Mouse (Mus musculus) kidney, postnatal 0 days (tissue): ENCODE data around the gene Mpig6b. TPM values are rescaled to one million over a fixed set of nuclear protein-coding genes. Genes with fewer than 3 reads are reported as not detected.
A peak's percentile ranks its signal among the peaks of the same experiment; 100 is the strongest.

ENCODE experiments used
- ATAC-seq: fragments of 200-750 bp; cut with Nextera tagmentation; replicated peaks from 2 replicates; pipeline ENCODE4 v1.8.0; 2017; ENCODE audit warnings: low read depth, moderate number of reproducible peaks, moderate TSS enrichment, moderate library complexity; ENCODE audit not compliant: low FRiP score
- DNase-seq: peaks from one replicate; pipeline ENCODE4 v3.0.0-alpha.2; 2016; ENCODE audit warnings: low spot score
- H3K27ac ChIP-seq: fragments of 300-500 bp; sonication (generic); 2 replicates; pipeline ENCODE4 v1.5.1; 2014; ENCODE audit warnings: mild to moderate bottlenecking
- H3K27me3 ChIP-seq: fragments of 300-500 bp; sonication (generic); 2 replicates; pipeline ENCODE4 v1.6.1; 2014; ENCODE audit warnings: low read length, mixed read lengths; ENCODE audit not compliant: insufficient read depth
- H3K36me3 ChIP-seq: fragments of 300-500 bp; sonication (generic); 2 replicates; pipeline ENCODE4 v1.6.1; 2014; ENCODE audit warnings: low read length, mixed read lengths; ENCODE audit not compliant: insufficient read depth
- H3K4me1 ChIP-seq: fragments of 300-500 bp; sonication (generic); replicated peaks from 2 replicates; pipeline ENCODE4 v1.6.1; 2014; ENCODE audit warnings: antibody characterized with exemption, low read length, mixed read lengths; ENCODE audit not compliant: insufficient read depth
- H3K4me2 ChIP-seq: fragments of 300-500 bp; sonication (generic); 2 replicates; pipeline ENCODE4 v1.6.1; 2014; ENCODE audit warnings: mild to moderate bottlenecking, low read length, moderate library complexity, mixed read lengths
- H3K4me3 ChIP-seq: fragments of 300-500 bp; sonication (generic); replicated peaks from 2 replicates; pipeline ENCODE4 v1.5.1; 2014; ENCODE audit warnings: low read depth, low read length
- H3K9ac ChIP-seq: fragments of 300-500 bp; sonication (generic); 2 replicates; pipeline ENCODE4 v1.6.1; 2014; ENCODE audit warnings: low read depth, low read length
- H3K9me3 ChIP-seq: fragments of 300-500 bp; sonication (generic); replicated peaks from 2 replicates; pipeline ENCODE4 v1.6.1; 2016; ENCODE audit warnings: low read length, inconsistent platforms, mixed read lengths
- CTCF ChIP-seq: IDR thresholded peaks from 2 replicates; pipeline ENCODE4 v1.5.1; 2016; ENCODE audit warnings: antibody characterized with exemption, low read depth, mild to moderate bottlenecking, moderate library complexity
- WGBS: fragments of 180-500 bp; shearing (Covaris S2); extraction: QIAGEN DNeasy Blood & Tissue Kit; methylation state at CpG from one replicate; pipeline ENCODE4 v1.1.7; 2014; 5-methylcytosine and 5-hydroxymethylcytosine counted together
- polyA plus RNA-seq: library from polyadenylated mRNA; unstranded; fragments of >200 nt; fragmentation: Nextera tagmentation; extraction: Ambion mirVana; gene quantifications from 2 replicates; pipeline ENCODE4 v1.2.1, GENCODE M21; 2015

Mpig6b gene
- polyA plus RNA-seq, 1 experiment from 2014 or later: 0.36 TPM

DNA sequence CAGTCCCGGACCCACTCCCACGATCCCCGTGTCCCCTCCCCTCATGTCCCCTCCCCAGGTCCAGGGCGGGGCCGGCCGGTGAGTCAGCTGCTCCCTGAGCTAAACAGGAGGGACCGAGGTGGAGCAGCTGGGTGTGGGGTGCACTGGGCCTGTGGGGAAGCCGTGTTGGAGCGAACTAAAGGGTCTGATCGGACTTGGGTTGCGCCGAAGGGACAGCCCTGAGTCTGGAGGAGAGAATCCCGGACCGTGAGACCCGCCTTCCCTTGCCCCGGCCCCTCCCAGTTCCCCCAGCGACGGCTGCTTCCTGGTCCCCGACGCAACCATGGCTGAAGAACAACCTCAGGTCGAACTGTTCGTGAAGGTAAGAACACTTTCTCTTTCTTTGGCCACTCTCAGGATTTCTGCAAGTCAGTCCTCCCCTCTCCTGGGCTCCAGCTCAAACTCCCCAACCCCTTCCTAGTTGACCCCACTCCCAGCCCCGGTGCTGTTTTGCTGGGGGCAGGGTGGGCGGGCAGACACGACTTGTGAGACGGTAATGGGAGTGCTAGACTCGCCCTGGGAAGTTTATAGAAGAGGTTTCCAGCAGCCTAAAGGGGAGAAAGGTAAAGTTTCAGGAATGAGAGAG, 15.7 kb downstream of the Mpig6b start:
- TF ChIP-seq CTCF: no peak
- H3K27me3 ChIP-seq: no peaks in the 10 kb centered on the region
- H3K4me3 ChIP-seq: peak overlapping the region; percentile 50
- H3K36me3 ChIP-seq: peaks cover 25% of the 10 kb centered on the region
- no peak; the same call in 1 of the 2 replicates for ATAC-seq
- H3K9me3 ChIP-seq: no peaks in the 10 kb centered on the region
- peak; percentile 92 for DNase-seq
- H3K4me2 ChIP-seq: peak overlapping the region; percentile 81
- WGBS: under 1% methylated on average over 27 of the region's 27 CpGs
- H3K9ac ChIP-seq: peak overlapping the region; percentile 77
- H3K27ac ChIP-seq: peak overlapping the region; percentile 98
- peaks cover 29% of the 10 kb centered on the region for H3K4me1 ChIP-seq

- under 1% methylated on average over 11 of the region's 11 CpGs for WGBS
- H3K9me3 ChIP-seq: no peaks in the 10 kb centered on the region
- peaks cover 20% of the 10 kb centered on the region for H3K36me3 ChIP-seq
- H3K27me3 ChIP-seq: no peaks in the 10 kb centered on the region
- ATAC-seq (peak; percentile 27; the same call in 1 of the 2 replicates), DNase-seq (peak; percentile 94)
- peak within 1 kb of the TSS; percentile 77 for H3K9ac ChIP-seq
- H3K27ac ChIP-seq: peak within 1 kb of the TSS; percentile 98
- peak; percentile 55 for TF ChIP-seq CTCF
- H3K4me3 ChIP-seq: peak within 1 kb of the TSS; percentile 50
- peak within 1 kb of the TSS; percentile 81 for H3K4me2 ChIP-seq
- peaks cover 32% of the 10 kb centered on the region for H3K4me1 ChIP-seq
Observed at GRCm38 (mm10) chr17:35049561-35050016, 16.4 kb downstream of the Mpig6b start, which contains the start of gene Clic1. TSS of gene Clic1 (plus strand) at chr17:35049966.

DNA sequence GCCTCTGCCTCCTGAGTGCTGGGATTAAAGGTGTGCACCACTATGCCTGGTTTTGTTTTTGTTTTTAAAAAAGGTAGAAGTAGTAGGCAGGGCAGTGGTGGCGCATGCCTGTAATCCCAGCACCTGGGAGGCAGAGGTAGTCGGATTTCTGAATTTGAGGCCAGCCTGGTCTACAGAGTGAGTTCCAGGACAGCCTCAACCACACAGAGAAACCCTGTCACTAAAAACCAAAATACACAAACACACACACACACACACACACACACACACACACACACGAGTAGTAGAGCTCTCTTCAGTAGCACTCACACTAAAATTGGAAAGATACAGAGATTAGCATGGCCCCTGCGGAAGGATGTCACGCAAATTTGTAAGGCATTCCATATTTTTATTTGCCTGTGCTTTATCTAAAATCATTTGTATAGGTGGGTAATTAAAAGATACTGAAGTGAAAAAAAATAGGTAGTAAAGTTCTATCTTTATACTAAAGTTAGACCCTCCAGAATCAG, 17.0 kb downstream of the Mpig6b start:
- Histone ChIP-seq H3K4me3 (no peak overlapping the region), H3K9me3 (no peaks in the 10 kb centered on the region), H3K4me2 (peak overlapping the region; percentile 81), H3K36me3 (peaks cover 16% of the 10 kb centered on the region), H3K27ac (peak overlapping the region; percentile 98), H3K4me1 (peaks cover 32% of the 10 kb centered on the region), H3K9ac (peak overlapping the region; percentile 77; the same call in 1 of the 2 replicates), H3K27me3 (no peaks in the 10 kb centered on the region)
- no peak for TF ChIP-seq CTCF
- 67% methylated on average over 5 of the region's 5 CpGs for WGBS
- no peak for ATAC-seq
- DNase-seq: no peak

DNA sequence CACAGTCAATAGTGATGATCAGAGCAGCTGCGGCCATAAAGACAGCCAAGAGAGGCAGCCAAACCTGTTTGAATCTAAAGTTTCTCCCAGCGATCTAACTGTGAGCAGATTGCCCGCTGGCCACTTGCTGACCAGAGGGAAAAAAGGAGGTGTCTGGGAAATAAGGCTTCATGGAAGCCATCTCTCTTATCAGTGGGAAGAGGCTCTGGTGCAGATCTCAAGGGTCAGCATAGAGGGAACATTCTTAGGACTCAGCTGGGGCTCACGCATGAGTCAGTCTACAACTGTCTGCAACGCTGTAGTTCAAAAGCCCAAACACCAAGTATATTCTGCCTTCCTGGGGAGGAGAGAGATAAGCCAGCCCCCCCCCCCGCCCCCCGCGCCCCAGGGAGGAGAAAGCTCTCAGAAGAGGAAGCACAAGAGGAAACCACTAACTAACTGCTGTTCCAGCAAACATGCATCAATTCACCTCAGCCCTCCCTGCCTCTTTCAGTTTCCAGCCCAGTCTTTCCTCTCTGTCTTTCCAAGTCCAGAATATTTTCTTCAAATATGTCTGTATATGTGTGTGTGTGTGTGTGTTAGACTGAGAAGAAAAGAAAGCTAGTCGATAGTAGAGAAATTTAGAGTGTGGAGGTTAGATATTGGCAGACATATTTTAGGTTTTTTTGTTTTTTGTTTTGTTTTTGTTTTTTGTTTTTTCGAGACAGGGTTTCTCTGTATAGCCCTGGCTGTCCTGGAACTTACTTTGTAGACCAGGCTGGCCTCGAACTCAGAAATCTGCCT, 17.6 kb downstream of the Mpig6b start:
- TF ChIP-seq CTCF: no peak
- peak overlapping the region; percentile 98 for H3K27ac ChIP-seq
- DNase-seq (peak; percentile 63), ATAC-seq (no peak)
- no peaks in the 10 kb centered on the region for H3K9me3 ChIP-seq
- H3K36me3 ChIP-seq: peaks cover 11% of the 10 kb centered on the region; the same call in 1 of the 2 replicates
- H3K4me3 ChIP-seq: no peak overlapping the region
- 27% methylated on average over 11 of the region's 11 CpGs for WGBS
- H3K9ac ChIP-seq: no peak overlapping the region
- peak overlapping the region; percentile 36 for H3K4me2 ChIP-seq
- H3K27me3 ChIP-seq: no peaks in the 10 kb centered on the region
- H3K4me1 ChIP-seq: peaks cover 32% of the 10 kb centered on the region

DNA sequence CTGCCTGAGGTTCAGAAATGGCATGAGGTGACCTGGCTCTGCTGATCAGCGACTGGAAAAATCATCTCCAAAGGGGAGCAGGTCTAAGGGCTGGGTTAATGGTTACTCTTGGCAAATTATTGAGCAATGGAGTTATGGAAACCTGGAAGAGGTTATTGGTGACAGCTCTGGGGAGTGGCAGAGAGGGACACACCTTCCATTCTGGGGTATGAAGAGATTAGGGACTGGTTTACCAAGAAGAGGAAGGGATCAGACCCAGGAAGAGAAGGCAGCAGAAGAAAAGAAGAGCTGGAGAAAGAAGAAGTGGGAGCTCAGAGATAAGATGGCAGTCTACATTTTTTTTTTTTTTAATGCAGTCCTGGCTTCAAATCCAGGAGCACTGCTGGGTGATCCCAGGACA, 18.3 kb downstream of the Mpig6b start:
- Histone ChIP-seq H3K9me3 (no peaks in the 10 kb centered on the region), H3K27ac (peak overlapping the region; percentile 98), H3K36me3 (0 out of 2 replicates have a peak, but pooled peaks cover 4% of the 10 kb centered on the region), H3K9ac (no peak overlapping the region), H3K4me2 (peak overlapping the region; percentile 36), H3K4me3 (no peak overlapping the region), H3K27me3 (no peaks in the 10 kb centered on the region), H3K4me1 (peaks cover 32% of the 10 kb centered on the region)
- 31% methylated on average over 1 of the region's 1 CpGs for WGBS
- TF ChIP-seq CTCF: no peak
- DNase-seq (peak; percentile 26), ATAC-seq (no peak)

- H3K9ac ChIP-seq: peak within 1 kb of the TSS; percentile 78
- H3K4me2 ChIP-seq: peak within 1 kb of the TSS; percentile 96
- ATAC-seq (peak; percentile 96), DNase-seq (peak; percentile 99)
- no peaks in the 10 kb centered on the region for H3K27me3 ChIP-seq
- no peak for TF ChIP-seq CTCF
- H3K27ac ChIP-seq: peak within 1 kb of the TSS; percentile 98
- 2% methylated on average over 33 of the region's 33 CpGs for WGBS
- peak within 1 kb of the TSS; percentile 50 for H3K4me3 ChIP-seq
- no peaks in the 10 kb centered on the region for H3K36me3 ChIP-seq
- H3K4me1 ChIP-seq: peaks cover 32% of the 10 kb centered on the region
- H3K9me3 ChIP-seq: no peaks in the 10 kb centered on the region
Observed at GRCm38 (mm10) chr17:35046681-35047455, 19.1 kb downstream of the Mpig6b start, which contains the start of gene Msh5. TSS of gene Msh5 (minus strand) at chr17:35046745.
